Mouse (Mus musculus): ENCODE measurements around the gene Hoxa10.

Hoxa10 gene

GRCm38 (mm10) chr6:52262463-52263320 lies 22.0 kb upstream of the Hoxa10 start:
- DNase-seq (ENCODE audit: low spot score in 2 of 2): peak in 1 of 2 experiments; percentile 2

GRCm38 (mm10) chr6:52261751-52262462 lies 21.3 kb upstream of the Hoxa10 start:
- DNase-seq (ENCODE audit: low spot score in 2 of 2): no peak

GRCm38 (mm10) chr6:52260654-52261575 lies 20.3 kb upstream of the Hoxa10 start, which contains the start of gene Hoxa13:
Gene Hoxa13 (minus strand): TSS chr6:52260880.
- no peak for DNase-seq (ENCODE audit: low spot score in 2 of 2)

- no peak for DNase-seq (ENCODE audit: low spot score in 2 of 2)
These were observed 19.2 kb upstream of the Hoxa10 start for GRCm38 (mm10) chr6:52259811-52260261.

GRCm38 (mm10) chr6:52259081-52259790 lies 18.6 kb upstream of the Hoxa10 start:
- no peak for DNase-seq (ENCODE audit: low spot score in 2 of 2)

GRCm38 (mm10) chr6:52256956-52257355 lies 16.3 kb upstream of the Hoxa10 start:
- DNase-seq (ENCODE audit: low spot score in 2 of 2): peak; percentile 73 to 75

GRCm38 (mm10) chr6:52253511-52254500 lies 13.2 kb upstream of the Hoxa10 start:
- no peak for DNase-seq (ENCODE audit: low spot score in 2 of 2)

GRCm38 (mm10) chr6:52252775-52253376 lies 12.2 kb upstream of the Hoxa10 start:
- no peak for DNase-seq (ENCODE audit: low spot score in 2 of 2)

- no peak for DNase-seq (ENCODE audit: low spot score in 2 of 2)
These were observed 11.5 kb upstream of the Hoxa10 start for GRCm38 (mm10) chr6:52252016-52252774.

GRCm38 (mm10) chr6:52251177-52251879 lies 10.7 kb upstream of the Hoxa10 start:
- no peak for DNase-seq (ENCODE audit: low spot score in 2 of 2)

- DNase-seq (ENCODE audit: low spot score in 2 of 2): no peak
These were observed 9.2 kb upstream of the Hoxa10 start for GRCm38 (mm10) chr6:52249826-52250225.

- DNase-seq (ENCODE audit: low spot score in 2 of 2): no peak
These were observed 8.7 kb upstream of the Hoxa10 start for GRCm38 (mm10) chr6:52249415-52249738.

GRCm38 (mm10) chr6:52248638-52249414 lies 8.2 kb upstream of the Hoxa10 start:
- no peak for DNase-seq (ENCODE audit: low spot score in 2 of 2)

- no peak for DNase-seq (ENCODE audit: low spot score in 2 of 2)
These were observed 7.3 kb upstream of the Hoxa10 start for GRCm38 (mm10) chr6:52247766-52248637.

GRCm38 (mm10) chr6:52246916-52247315 lies 6.3 kb upstream of the Hoxa10 start:
- no peak for DNase-seq (ENCODE audit: low spot score in 2 of 2)

GRCm38 (mm10) chr6:52246403-52246803 lies 5.7 kb upstream of the Hoxa10 start:
- DNase-seq (ENCODE audit: low spot score in 2 of 2): no peak

Measured in right cerebral cortex, adult 2 months (tissue).